Mouse (Mus musculus): ENCODE results near the gene Neu1.
"Not testable (repeated sequence)": the region's sequence is repeated elsewhere in the genome, so short reads cannot be mapped to it uniquely, and the experiment has no call there.

- TF ChIP-seq MXI1 (IDR thresholded peaks at IDR 0.05; ENCODE audit: low read depth, low read length); USF2 (conservative IDR thresholded peaks at IDR 0.05; ENCODE audit: low read depth, low read length); UBTF (IDR thresholded peaks at IDR 0.05; ENCODE audit: low read depth, low read length); MAX (IDR thresholded peaks at IDR 0.05; ENCODE audit: low read length); GABPA (IDR thresholded peaks at IDR 0.05; ENCODE audit: insufficient replicate concordance, low read depth, low read length); NELFE (IDR thresholded peaks at IDR 0.05; ENCODE audit: low read depth, low read length); IRF4 (IDR thresholded peaks at IDR 0.05; ENCODE audit: low read depth, low read length); ZC3H11A (IDR thresholded peaks at IDR 0.05; ENCODE audit: low read depth, low read length); ETS1 (conservative IDR thresholded peaks at IDR 0.05; ENCODE audit: low read depth, low read length); TCF12 (IDR thresholded peaks at IDR 0.05; ENCODE audit: low read depth, low read length): not testable (repeated sequence)
- TF ChIP-seq CTCF (conservative IDR thresholded peaks at IDR 0.05 in 1 of 2, IDR thresholded peaks at IDR 0.05 in 1 of 2; ENCODE audit: low read depth in 2 of 2, low read length in 2 of 2) (peak in 1 of 2 experiments; percentile 13; a peak in 1 of 4 replicates), POLR2A (IDR thresholded peaks at IDR 0.05; ENCODE audit: low read depth, low read length) (peak; percentile 31; the same call in 1 of the 2 replicates), POLR2AphosphoS2 (IDR thresholded peaks at IDR 0.05; ENCODE audit: low read depth, low read length) (peak; percentile 96)
These were observed 17.9 kb downstream of the Neu1 start for GRCm38 (mm10) chr17:34948721-34949552.

All from CH12.LX (cell line).